Mouse (Mus musculus): ENCODE measurements at regions not wholly inside any gene's neighbourhood (a gene's known extent, or its start where the extent isn't known, plus 50 kb on each side); places are given as distances from the start of the nearest gene placed in this dataset.
A peak's percentile ranks its signal among the peaks of the same experiment; 100 is the strongest.

DNA sequence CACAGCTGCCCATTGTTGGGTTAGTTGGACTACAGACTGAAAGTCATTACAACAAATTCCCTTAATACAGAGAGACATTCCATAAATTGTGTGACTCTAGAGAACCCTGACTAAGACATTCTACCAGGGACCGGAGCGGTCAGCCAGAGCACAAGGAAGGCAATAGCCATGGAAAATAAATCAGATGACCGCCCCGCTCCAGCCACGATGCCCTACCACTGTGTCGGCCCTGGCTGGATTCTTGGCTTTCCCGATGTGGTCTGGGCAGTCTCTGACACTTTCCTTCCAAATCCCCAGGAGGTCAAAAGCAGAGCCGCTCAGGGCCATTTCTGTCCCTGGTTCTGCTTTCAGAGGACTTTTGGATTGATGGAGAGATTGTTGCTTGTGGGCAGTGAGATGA lies 57.8 kb downstream of the Lsm3 start:
- DNase-seq = no peak

DNA sequence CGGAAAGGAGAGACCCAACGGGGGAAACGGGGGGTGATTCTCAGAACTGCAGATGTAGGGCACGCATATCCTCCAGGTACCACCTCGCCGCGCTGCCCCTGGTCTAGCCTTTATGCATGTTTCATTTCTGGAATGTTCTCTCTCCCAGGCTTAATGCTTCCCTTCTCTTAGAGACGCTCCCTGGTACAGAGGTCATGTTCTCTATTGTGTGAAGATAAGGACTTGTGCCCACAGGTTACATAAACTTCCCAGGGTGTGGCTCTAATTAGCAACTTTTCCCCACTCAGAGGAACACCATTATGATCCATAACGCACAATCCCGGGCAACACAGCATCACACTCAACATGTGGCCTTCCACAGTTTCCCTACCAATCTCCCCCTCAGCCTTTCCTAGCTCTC lies 58.7 kb downstream of the Lsm3 start:
- DNase-seq = no peak

DNA sequence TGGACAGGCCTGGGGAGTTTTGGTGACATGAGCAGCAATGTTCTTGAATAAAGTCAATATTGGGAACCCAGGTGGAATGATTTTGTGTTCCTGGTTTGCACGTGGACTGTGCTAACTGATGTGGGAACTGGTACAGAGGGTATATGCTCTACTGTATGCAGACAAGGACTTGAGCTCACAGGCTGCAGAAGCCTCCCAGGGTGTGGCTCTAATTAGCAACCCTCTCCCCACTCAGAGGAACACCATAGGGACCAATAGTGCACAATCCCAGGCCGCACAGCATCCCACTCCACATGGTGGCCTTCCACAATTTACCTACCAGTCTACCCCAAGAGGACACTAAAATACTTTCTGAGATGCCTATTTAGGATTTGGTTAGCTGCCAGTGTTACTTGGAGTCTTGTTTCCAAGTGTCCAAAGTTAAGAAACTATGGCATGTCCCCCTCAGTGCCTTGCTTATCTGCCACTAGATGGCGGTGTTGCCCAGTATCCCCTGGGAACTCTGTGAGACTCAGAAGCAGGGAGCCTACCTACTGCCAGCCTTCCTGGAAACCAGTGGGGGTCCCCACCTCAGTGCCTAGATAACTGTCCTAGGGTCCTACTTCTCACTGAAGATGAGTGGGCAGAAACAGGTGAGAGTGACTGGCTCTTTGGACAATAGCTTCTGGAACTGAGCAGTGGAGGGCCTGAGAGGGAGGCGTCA lies 60.1 kb downstream of the Lsm3 start:
- DNase-seq = peak; percentile 83 to 87

DNA sequence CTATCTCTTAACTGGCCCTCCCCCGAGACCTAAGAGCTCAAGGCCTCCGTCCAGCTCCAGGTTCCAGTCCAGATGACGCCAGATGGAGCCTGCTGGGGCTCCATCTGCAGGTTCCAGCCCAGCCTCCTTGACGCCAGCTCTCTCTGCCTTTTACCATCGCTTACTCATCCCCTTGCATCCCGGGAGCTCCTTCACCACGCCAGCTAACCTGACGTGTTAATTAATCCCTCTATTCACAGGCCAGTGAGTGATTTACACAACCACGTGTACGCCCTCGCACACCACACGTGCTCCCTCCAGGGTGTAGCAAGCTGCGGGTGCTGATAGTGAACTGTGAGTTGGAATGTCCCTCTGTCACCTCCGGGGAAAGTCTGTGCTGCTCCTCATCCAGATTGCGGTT lies 61.2 kb downstream of the Lsm3 start:
- DNase-seq = peak; percentile 83 to 88

DNA sequence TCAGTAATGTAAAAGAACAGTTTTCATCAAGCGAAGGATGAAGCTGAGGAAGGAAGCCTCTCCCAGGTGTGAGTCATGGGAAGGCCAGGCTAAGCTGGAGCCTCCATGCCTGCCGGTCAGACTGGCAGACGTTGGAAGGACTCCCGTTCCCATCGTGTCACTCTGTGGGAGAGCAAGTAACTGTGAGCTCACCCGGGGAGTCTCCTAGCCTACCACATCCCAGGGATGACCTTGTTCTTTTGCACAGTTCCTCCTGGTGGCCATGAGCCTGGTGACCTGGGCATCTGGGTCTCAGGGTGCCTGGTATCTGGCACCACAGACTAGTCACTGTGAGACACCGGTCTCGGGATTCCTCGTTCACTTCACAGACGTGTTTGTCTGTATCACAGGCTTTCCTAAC lies 63.9 kb downstream of the Lsm3 start:
- DNase-seq = no peak

DNA sequence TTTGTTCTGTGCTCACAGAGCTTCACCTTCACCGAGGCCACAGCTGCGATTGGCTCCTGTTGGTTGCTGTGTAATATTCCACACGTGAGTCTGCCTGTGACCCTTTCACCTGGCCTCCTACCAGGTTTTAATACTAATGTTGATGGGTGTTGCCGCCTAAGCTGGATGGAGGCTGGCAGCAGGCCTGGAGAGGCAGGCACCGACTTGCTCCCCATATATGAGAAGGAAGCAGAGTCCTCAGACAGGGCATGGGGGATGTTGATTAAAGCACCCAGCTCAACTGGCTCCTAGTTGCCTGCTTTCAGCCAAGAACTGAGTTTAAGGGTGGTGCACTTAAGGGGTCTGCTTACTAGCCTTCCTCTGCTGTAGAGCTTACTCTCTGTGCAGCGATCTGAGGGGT lies 64.9 kb downstream of the Lsm3 start:
- no peak for DNase-seq

DNA sequence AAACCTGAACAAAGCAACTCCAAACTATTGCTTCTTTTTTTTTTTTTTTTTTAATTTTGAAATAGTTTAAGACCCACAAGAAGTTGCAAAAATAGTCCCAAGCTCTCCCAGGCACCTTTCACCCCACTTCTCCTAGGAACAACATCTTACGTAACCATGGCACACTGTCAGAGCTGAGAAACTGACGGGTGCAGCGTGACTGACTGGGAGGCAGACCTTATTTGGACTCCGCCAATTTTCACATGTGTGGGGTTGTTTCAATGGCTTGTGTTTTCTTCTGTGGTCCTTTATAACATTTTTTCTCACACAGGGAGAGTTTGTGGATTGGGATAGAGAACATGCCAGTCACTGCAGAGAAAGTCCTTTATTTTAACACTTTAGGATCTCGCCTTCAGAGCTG lies 66.6 kb downstream of the Lsm3 start:
- DNase-seq = no peak

DNA sequence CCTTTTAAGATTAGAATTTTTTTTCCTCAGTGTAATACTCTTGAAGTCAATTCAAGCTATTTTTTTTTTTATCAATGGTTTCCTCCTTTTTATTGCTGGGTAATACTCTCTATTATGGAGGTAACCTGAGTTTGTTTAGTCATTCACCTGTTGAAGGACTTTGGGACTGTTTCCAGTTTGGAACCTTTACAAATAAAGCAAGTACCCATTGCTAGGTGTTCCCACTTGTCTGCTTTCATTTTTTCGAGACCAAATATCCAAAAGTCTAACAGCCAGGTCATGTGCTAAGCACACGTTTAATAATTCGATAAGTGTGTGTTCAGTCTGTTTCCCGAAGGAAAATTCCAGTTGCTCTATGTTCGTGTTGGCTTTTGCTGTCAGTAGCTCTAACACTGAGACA lies 67.6 kb downstream of the Lsm3 start:
- DNase-seq = no peak

DNA sequence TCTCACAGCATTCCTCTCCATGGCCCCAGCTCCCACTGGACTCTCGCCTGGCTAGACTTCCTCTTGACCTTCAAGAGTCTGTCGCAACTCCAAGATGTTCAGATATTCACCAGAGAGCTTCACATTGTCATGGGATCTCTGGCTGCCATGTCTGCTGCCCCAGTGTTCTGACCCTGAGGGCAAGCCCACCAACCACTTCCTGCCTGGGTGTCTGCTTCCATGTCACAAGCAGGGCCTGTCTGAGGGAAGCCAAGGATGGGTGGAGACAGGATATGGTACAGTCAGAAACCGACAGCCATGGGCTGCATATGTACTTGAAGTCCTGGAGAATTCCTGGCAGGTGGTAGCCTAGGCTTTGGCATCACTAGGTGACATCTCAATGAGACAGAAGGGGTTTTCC lies 69.8 kb downstream of the Lsm3 start:
- DNase-seq = no peak

DNA sequence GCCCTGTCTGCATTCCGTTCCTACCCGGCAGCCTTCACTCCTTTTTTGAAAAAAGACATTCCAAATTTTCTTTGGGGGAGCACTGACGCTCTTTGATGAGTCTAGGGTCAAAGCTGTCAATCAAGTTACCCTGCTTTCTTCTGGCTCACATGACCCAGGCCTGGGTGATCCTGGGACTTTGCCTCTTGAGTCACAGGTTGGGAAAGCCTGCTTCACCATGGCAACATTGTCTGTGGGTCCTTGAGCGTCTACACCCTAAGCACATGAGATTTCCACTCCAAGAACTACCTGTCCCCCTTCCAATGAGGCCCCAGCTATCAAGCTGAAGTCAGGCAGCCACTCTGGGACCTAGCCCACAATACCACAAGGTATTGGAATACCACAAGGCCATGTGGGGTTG lies 73.5 kb downstream of the Lsm3 start:
- DNase-seq = no peak

DNA sequence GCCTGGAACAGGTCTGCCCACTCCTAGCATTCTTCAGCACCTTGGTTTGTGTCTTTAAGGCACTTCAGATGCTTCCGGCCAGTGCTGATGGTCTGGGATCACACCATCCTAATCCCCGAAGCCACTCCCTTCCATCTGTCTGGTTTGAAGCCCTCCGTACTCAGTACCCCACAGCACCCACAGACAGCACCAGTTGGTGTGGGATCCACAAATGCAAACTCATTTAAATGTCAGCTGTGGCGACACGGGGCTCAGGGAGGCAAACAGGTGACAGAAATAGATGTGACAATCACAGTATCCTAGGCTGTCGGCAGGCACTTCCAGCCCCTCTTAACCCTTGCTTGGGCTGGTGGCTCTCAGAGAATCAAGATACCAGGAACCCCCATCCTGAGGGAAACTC lies 74.7 kb downstream of the Lsm3 start:
- peak; percentile 33 to 46 for DNase-seq

DNA sequence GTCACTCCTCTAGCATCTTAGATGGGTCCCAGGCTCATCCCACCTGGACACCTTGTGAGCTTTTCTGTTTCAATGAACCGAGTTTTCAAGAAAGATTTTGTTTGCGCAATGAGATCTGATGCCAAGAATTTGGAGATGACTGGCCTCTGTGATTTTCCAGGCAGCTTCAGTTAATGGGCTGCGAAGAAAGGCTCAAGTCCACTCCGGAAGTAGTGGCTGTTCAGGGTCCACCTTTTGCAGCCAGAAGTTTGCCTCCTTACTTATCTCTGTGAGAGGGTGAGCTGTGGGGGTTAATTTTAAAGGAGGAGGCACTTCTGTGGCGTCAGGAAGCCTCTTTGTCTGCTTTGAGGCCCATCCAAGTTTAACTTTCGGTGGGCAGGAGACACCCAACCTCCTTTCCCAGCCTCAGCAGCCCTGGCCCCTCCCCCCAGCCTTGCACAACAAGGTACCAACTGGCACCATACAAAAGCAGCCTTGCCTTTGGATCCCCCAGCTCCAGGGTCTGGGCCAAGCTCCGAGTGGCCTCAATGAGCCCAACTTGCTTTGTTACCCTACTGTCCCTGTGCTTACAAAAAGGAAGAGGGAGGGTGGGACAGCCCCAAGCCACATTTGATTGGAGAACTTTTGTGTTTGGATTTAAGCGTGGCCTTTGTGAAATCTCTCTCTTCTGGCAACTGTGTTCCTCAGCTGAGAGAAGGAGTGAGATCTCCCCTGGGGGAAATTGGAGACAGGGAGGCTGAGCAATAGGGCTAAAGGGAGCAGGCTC lies 75.3 kb downstream of the Lsm3 start:
- peak; percentile 42 to 56 for DNase-seq

DNA sequence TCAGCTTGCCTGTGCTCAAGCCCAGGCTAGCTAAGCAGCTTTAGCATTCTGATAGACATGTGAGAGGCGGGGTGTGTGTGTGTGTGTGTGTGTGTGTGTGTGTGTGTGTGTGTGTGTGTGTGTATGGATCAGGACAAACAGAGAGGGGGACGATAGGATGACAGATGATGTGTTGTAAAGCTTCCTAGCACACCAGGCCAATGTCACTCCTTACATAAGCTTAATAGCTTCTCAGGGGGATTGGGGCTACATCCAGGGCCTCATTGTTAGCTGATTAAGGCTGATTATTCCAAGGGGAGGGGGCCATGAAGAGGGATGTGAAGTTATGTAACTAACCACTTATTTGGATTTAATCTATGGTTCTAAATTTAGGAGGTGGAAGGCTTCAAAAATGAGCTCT lies 76.9 kb downstream of the Lsm3 start:
- DNase-seq = no peak

DNA sequence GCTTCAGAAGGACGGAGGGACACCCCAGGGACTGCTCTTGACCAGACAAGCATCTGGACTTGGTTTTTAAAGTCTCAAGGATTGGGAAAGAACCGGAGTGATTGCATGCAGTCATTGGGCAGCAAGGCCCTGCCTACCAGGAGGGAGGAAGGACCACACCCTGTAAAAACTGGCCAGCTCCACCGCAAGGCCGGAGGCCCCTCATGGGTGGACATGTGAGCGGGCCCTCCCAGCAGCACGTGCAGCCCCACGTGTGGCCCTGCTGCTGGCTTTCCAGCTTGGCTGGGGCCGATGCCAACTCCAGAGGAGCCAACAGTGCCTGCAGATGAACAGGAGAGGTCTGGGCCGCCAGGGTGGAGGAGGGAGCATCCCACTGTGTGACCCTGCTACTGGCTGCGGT lies 83.2 kb downstream of the Lsm3 start:
- DNase-seq = peak; percentile 81 to 87

DNA sequence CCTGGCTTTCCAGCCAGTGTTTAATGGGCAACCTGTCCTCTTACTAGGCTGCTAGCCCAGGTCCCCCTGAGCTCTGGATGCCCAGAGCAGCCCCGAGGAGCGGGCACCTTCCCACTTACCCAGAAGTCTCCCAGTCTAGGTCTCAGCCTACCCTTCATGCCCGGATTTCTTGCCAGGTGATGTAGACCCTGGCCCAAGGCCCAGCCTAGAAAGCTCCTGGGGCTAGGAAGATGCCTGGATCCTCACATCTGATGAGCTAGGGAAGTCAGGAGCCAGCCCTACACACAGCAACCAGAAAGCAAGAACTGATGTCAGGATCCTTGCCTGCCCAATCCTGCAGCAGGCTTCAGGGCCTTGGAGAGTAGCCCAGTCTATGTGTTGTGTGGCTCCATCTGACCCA lies 83.7 kb upstream of the Slc6a6 start:
- peak; percentile 61 to 70 for DNase-seq

DNA sequence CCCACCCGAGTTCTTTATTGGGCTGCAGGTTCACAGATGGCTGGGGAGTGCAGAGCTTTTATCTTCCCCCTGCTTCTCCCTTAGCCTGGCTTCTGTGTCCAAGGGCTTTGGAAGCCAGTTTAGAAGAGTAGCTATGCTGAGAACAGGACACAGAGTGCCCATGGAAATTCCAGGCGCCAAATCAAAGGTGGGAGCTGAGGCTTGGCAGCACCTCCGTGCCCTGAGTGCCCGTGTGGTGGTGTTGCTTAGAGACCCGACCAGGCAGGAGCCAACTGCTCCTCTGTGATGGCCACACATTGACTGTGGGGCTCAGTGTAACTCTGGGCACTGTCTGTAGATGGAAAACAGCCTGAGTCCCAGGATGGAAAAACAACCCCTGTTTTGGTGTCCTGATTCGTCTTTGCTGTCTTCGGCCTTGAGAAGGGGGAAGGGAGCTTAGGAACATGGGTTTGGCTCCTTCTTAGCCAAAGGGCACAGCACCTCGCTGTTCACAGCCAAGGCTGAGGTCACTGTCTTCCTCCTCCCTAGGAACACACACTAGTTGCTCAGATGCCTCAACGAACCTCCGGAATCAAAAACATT lies 77.1 kb upstream of the Slc6a6 start:
- DNase-seq = peak; percentile 27 to 43

DNA sequence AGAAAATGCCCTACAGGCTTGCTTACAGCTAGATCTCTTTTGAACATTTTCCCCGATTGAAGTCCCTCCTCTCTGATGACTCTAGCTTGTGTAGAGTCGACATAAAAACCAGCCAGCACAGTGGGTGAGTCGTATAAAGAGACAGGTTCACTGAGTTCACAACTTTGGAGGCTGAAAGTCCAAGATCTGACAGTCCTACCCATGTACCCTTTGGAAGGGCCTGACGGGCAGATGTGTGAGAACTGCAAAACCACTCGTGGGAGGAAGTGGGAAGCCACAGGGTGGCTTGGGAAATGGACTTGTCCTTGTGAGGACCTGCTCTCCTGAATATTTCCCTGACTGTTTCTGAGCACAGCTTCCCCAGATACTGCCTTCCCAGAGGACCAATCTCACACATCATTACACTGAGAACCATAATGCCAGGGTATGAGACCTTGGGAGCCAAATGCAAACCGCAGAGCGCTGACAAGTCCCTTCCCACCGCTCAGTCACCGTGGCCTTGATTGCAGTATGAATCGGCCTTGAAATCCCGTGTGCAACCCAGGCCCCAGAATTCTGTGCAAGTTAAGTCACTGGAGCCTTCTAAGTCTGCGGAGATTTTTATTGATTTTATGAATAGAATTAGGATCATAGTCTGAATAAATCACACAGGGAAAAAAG lies 76.1 kb upstream of the Slc6a6 start:
- DNase-seq = no peak

DNA sequence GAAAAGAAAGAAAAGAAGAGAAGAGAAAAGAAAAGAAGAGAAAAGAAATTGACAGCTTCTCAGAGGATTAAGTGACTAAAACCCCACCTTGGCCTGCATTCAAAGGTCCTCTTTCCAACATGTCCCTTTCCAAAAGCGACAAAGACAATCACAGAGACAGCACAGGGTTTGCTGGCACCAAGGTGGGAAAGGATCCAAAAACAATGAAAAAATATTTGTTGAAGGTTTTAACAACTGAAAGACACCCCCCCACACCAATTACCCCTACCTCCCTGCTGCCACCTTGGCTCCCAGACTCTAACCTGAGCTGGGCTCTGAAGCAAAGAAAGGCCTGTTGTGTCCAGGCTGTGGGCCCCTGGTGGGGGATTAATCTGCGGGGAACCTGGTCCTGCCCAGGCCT lies 74.2 kb upstream of the Slc6a6 start:
- DNase-seq = peak; percentile 53 to 57

DNA sequence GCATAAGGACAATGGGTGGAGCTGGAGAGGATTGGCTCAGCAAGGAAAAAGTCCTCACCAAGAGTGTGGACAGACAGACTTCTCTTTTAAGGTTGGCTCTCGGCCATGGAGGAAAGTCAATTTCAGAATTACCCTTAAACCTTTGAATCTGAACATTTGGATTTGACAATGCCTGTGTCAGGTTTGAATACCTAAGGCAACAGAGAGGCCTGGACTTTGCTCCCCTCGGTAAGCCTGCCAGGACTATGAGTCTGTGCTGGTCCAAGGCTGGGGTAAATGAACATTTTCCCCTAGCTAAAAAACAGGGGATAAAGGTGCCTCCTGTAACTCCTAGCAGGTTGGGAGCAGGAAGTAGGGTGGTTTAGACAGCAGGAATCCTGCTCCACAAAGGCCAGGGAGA lies 68.8 kb upstream of the Slc6a6 start:
- DNase-seq = no peak

DNA sequence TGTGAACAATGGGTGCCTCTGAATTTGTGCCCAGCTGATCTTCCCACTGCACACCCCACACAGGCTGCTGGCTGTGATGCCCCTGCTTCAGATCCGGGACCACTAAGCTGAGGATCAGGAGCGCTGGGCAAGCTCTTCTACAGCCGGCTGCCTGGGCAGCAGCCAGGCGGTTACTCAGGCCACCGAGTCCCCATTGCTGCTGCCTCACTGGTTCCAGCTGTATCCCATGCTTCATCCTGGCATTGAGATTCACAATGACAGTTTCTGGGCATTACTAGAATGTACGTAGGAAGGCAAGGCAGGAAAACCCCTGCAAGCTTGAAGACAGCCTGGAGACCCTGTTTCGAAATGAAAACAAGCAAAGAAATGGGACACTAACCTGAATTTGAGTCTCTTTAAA lies 67.3 kb upstream of the Slc6a6 start:
- peak; percentile 82 to 89 for DNase-seq

DNA sequence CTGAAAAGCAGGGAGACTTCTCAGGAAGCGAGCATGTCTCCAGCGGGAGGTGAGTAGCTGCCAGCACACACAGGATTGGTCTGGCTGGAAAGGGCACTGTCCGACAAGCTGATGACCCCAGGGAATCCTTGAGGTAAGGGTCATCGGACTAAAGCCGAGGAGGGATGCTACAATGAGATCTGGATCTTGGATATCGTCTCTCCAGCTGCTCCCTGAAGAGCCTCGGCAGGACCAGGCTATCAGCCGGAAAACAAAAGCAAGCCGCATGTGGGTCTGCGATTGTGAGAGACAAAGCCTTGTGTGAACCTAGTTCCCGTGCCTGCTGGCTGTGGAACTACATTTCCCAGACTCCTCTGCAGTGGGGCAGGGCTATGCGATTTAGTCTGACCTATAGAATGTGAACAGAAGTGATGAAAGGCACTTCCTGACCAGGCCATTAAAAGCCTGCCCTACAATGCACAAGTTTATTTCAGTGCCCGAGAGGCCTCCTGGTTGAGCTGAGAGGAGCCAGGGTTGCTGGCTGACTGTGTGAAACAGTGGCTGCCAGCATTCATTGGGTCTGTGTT lies 66.7 kb upstream of the Slc6a6 start:
- DNase-seq = peak; percentile 73 to 79

DNA sequence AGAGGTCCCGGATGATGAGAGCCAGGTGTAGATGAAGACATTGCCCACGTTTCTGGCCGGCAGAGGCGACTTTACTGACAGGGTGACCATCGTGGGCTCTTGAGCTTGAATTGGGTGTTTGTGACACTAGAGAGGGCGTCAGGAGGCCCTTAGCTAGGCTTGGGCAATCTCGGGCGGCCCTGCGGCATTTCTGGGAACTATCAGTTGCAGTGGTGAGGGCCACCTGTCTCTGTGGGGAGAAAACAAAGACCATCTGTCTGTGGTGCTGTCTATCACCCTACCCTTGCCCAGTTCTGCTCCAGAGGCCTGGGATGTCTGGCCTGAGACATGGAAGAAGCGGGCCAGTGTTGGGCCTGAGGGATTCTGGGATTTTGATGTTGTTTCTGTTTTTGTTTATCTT lies 66.2 kb upstream of the Slc6a6 start:
- DNase-seq = peak; percentile 27 to 36

DNA sequence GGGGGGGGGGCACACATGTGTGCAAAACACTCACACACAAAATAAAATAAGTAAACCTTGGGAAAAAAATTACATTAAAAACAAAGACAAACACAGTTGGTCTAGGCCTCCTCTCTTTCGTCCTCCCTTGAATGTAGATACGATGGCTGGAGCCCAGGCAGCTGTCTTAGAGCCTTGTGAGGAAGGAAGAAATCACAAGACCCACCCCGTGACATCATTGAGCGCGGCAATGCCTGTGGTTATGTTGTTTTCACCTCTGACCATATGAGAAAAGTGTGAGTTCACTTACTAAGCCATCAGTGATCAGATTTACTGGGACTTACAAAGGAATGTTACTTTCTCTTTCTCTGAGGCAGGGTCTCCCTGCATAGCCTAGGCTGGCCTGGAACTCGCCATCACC lies 64.8 kb upstream of the Slc6a6 start:
- DNase-seq = no peak
